Mouse (Mus musculus): ENCODE measurements around the gene Mchr1.

The Mchr1 gene

DNA sequence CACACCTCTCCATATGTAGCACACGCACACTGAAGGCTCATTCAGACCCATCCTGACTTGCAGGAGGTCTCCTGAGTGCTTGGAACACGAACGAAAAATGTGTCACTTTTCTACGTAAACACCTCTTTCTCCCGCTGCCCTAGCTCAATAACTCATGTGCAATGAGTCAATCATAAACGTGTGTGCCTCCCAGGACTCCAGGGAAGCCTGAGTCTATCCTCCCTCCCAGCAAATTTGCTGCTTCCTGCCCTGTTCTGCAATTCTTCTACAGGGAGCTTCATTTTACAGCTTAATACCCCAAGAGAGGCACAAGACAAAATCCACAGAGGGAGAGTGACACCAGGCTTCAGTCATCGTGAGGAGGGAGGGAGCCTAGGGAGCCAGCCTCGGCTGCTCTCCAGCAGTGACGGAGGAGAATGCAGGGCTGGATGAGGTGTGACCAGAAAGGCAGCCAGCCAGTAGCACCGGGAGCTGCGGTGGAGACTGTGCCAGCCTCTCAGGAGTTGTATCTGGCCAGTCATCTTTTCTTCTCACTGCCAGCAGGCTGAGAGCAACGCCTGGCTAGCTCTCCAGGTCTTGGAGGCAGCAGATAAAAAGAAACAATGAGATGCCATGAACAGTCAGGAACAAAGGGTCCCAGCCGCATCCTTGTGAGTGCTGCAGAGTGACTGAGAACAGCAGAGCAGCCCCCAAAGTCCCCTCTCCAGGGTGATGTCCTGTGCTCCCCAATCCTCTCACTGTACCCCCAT is 37.2 kb downstream of the Mchr1 start:
- DNase-seq (ENCODE audit: low spot score in 2 of 2) = no peak

DNA sequence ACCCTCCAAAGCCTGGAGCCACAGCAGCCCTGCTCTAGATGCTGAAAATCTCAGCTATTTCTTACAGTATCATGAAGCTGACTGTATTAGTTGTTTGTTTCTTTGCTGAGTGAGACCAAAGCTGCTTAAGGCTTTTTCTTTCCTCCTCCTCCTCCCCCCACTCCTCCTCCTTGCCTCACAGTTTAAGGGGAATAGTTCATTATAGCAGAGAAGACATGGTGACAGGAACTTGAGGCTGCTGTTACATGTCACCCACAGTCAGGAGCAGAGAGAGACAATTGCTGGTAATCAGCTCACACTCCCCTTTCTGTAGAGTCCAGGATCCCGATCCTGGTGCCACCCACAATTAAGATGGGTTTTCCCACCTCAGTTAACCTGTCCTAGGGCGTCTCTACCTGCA is 38.1 kb downstream of the Mchr1 start:
- DNase-seq (ENCODE audit: low spot score in 2 of 2) = no peak

DNA sequence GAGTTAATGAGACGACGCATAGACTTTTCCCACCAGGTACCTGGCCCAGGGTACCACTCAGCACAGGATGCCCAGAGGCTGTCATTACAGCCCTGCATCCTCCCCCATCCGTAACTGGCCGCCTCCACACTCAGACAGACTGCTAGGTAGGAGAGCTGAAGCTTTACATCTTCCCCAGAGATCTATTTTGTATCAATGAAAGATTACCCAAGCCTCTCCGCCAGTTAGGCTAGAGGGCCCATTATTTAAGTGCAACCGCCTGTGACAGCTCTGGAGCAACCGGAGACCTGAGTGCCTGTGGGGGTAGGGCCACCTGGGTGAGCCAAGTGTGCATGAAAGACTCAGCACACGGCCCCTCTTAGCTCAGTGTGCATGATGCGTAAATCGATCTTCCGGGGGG is 42.6 kb downstream of the Mchr1 start:
- DNase-seq (ENCODE audit: low spot score in 2 of 2) = no peak

DNA sequence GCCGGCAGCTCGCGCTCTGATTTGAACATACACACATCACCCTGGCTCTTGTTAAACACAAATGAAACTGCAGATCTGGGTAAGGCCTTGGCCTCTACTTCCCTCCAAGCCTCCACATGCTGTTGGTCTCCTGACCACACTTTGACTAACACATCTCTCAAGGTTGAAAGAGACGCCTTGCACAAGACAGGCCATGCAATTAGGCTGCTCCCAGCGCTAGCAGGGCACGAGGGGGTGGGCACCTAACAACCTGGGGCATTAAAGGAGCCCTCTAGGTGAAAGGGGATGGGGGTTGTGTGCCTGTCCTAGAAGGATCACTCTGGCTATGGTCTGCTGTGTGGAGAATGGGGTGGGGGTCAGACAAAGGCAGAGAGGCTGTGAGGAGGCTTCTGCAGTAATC is 43.4 kb downstream of the Mchr1 start:
- DNase-seq (ENCODE audit: low spot score in 2 of 2) = no peak

DNA sequence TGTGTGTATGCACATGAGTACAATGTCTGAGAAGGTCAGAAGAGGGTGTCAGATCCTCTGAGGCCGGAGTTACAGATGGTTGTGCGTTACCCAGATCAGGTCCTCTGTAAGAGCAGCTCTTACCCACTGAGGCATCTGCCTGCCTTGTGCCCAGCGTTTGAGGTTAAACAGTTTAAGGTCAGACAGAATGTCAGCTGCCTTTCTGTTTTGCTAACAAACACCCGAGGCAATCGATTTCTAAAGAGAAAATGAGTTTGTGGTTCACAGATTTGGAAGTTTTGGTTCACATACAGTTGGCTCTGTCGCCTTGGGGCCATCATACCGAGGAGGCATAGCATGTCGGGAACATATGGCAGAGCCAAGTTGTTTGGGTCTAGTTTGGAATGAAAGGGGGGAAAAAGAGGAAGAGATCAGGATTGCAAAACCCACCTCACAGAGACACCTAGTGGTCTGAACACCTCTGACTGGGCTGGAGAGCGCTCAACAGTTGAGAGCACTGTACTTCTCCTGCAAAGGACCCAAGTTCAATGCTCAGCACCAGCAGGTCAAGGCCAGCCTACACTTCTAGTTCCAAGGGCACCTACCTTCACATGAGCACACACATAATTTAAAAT is 48.9 kb downstream of the Mchr1 start:
- DNase-seq (ENCODE audit: low spot score in 2 of 2) = no peak

Data from thymus, postnatal 10 days (tissue).